Mouse (Mus musculus) ES-Bruce4 (cell line): ENCODE measurements at regions not wholly inside any gene's neighbourhood (a gene's known extent, or its start where the extent isn't known, plus 50 kb on each side); places are given as distances from the start of the nearest gene placed in this dataset.

Experiments used
- H3K27ac ChIP-seq: 2 replicates; pipeline ENCODE4 v1.5.1; 2012; ENCODE audit warnings: low read length, inconsistent platforms; ENCODE audit not compliant: insufficient read depth
- H3K27me3 ChIP-seq: 2 replicates; pipeline ENCODE4 v1.6.1; 2012; ENCODE audit warnings: mild to moderate bottlenecking, low read length, inconsistent platforms; ENCODE audit not compliant: control insufficient read depth, poor library complexity, insufficient read depth, severe bottlenecking
- H3K36me3 ChIP-seq: 2 replicates; pipeline ENCODE4 v1.6.1; 2012; ENCODE audit warnings: inconsistent platforms, mild to moderate bottlenecking, low read length, moderate library complexity; ENCODE audit not compliant: control insufficient read depth, poor library complexity, insufficient read depth, severe bottlenecking
- H3K4me1 ChIP-seq: one replicate; pipeline ENCODE4 v1.8.1; 2011; ENCODE audit warnings: low read length; ENCODE audit not compliant: control insufficient read depth, insufficient read depth
- H3K4me3 ChIP-seq: 2 replicates; pipeline ENCODE4 v1.5.1; 2011; ENCODE audit warnings: low read depth, mild to moderate bottlenecking, low read length
- H3K9ac ChIP-seq: 2 replicates; pipeline ENCODE4 v1.6.1; 2012; ENCODE audit warnings: low read depth, mild to moderate bottlenecking, inconsistent platforms; ENCODE audit not compliant: poor library complexity, severe bottlenecking
- H3K9me3 ChIP-seq: replicated peaks from 2 replicates; pipeline ENCODE4 v1.6.1; 2012; ENCODE audit warnings: mild to moderate bottlenecking, low read length, inconsistent platforms; ENCODE audit not compliant: control insufficient read depth, poor library complexity, insufficient read depth, severe bottlenecking
- CTCF ChIP-seq: IDR thresholded peaks from one replicate; pipeline ENCODE4 v1.8.1; 2011; ENCODE audit warnings: low read depth, low read length
- EP300 ChIP-seq: IDR thresholded peaks from 2 replicates; pipeline ENCODE4 v1.6.1; 2011; ENCODE audit warnings: low read depth, low read length; ENCODE audit not compliant: insufficient read depth
- POLR2A ChIP-seq: IDR thresholded peaks from one replicate; pipeline ENCODE4 v1.8.1; 2011; ENCODE audit warnings: low read length; ENCODE audit not compliant: insufficient read depth

- Histone ChIP-seq H3K27ac (no peak overlapping the region), H3K4me3 (no peak overlapping the region), H3K9ac (no peak overlapping the region), H3K36me3 (no peaks in the 10 kb centered on the region), H3K27me3 (no peaks in the 10 kb centered on the region), H3K4me1 (peaks cover 1% of the 10 kb centered on the region), H3K9me3 (no peaks in the 10 kb centered on the region)
- TF ChIP-seq EP300 (no peak), POLR2A (no peak), CTCF (no peak)
Measured at GRCm38 (mm10) chr14:99547931-99548330, 249.4 kb downstream of the Klf5 start.

GRCm38 (mm10) chr14:99548363-99549248 lies 250.1 kb downstream of the Klf5 start:
- TF ChIP-seq POLR2A (no peak), EP300 (no peak)
- H3K27ac ChIP-seq: no peak overlapping the region
- H3K9ac ChIP-seq: no peak overlapping the region
- no peak overlapping the region for H3K4me3 ChIP-seq
- no peaks in the 10 kb centered on the region for H3K27me3 ChIP-seq
- no peaks in the 10 kb centered on the region for H3K9me3 ChIP-seq
- peaks cover 1% of the 10 kb centered on the region for H3K4me1 ChIP-seq
- H3K36me3 ChIP-seq: no peaks in the 10 kb centered on the region

- no peaks in the 10 kb centered on the region for H3K27me3 ChIP-seq
- no peak overlapping the region for H3K4me3 ChIP-seq
- H3K4me1 ChIP-seq: no peaks in the 10 kb centered on the region
- no peaks in the 10 kb centered on the region for H3K36me3 ChIP-seq
- no peak overlapping the region for H3K9ac ChIP-seq
- H3K9me3 ChIP-seq: no peaks in the 10 kb centered on the region
- H3K27ac ChIP-seq: no peak overlapping the region
- TF ChIP-seq CTCF (no peak), EP300 (no peak), POLR2A (no peak)
Measured at GRCm38 (mm10) chr14:99564024-99564423, 265.5 kb downstream of the Klf5 start.

GRCm38 (mm10) chr14:99574146-99574545 lies 275.7 kb downstream of the Klf5 start:
- no peaks in the 10 kb centered on the region for H3K36me3 ChIP-seq
- H3K9ac ChIP-seq: no peak overlapping the region
- no peaks in the 10 kb centered on the region for H3K4me1 ChIP-seq
- no peak overlapping the region for H3K4me3 ChIP-seq
- no peaks in the 10 kb centered on the region for H3K27me3 ChIP-seq
- no peak for TF ChIP-seq EP300
- no peak for TF ChIP-seq CTCF
- TF ChIP-seq POLR2A: no peak
- H3K9me3 ChIP-seq: no peaks in the 10 kb centered on the region
- no peak overlapping the region for H3K27ac ChIP-seq

GRCm38 (mm10) chr14:99578665-99579064 lies 280.2 kb downstream of the Klf5 start:
- H3K9ac ChIP-seq: no peak overlapping the region
- no peak overlapping the region for H3K4me3 ChIP-seq
- H3K9me3 ChIP-seq: no peaks in the 10 kb centered on the region; the same call in 1 of the 2 replicates
- no peak for TF ChIP-seq CTCF
- no peak for TF ChIP-seq POLR2A
- TF ChIP-seq EP300: no peak
- H3K36me3 ChIP-seq: no peaks in the 10 kb centered on the region
- no peaks in the 10 kb centered on the region for H3K27me3 ChIP-seq
- no peak overlapping the region for H3K27ac ChIP-seq
- no peaks in the 10 kb centered on the region for H3K4me1 ChIP-seq

- H3K9me3 ChIP-seq: peaks cover under 1% of the 10 kb centered on the region; the same call in 1 of the 2 replicates
- H3K9ac ChIP-seq: no peak overlapping the region
- no peak overlapping the region for H3K4me3 ChIP-seq
- H3K36me3 ChIP-seq: no peaks in the 10 kb centered on the region
- TF ChIP-seq EP300 (no peak), POLR2A (no peak), CTCF (no peak)
- no peaks in the 10 kb centered on the region for H3K4me1 ChIP-seq
- H3K27me3 ChIP-seq: no peaks in the 10 kb centered on the region
- no peak overlapping the region for H3K27ac ChIP-seq
Measured at GRCm38 (mm10) chr14:99579271-99579759, 280.8 kb downstream of the Klf5 start.
